Mouse (Mus musculus) stomach, postnatal 0 days (tissue): ENCODE measurements around the gene Gla. TPM values are rescaled to one million over a fixed set of nuclear protein-coding genes. Genes with fewer than 3 reads are reported as not detected.

ENCODE experiments used
- ATAC-seq: fragments of 200-750 bp; cut with Nextera tagmentation; 2 replicates; pipeline ENCODE4 v1.8.0; 2017; ENCODE audit not compliant: low FRiP score, low TSS enrichment
- DNase-seq: peaks from one replicate; pipeline ENCODE4 v3.0.0-alpha.2; 2016; ENCODE audit warnings: low spot score
- H3K27ac ChIP-seq: fragments of 300-500 bp; sonication (generic); replicated peaks from 2 replicates; pipeline ENCODE4 v1.5.1; 2014; ENCODE audit warnings: mild to moderate bottlenecking, control low read depth
- H3K27me3 ChIP-seq: fragments of 300-500 bp; sonication (generic); 2 replicates; pipeline ENCODE4 v1.6.1; 2014; ENCODE audit warnings: low read length; ENCODE audit not compliant: control insufficient read depth, insufficient read depth
- H3K36me3 ChIP-seq: fragments of 300-500 bp; sonication (generic); 2 replicates; pipeline ENCODE4 v1.6.1; 2014; ENCODE audit warnings: low read length, mixed read lengths; ENCODE audit not compliant: control insufficient read depth, insufficient read depth
- H3K4me1 ChIP-seq: fragments of 300-500 bp; sonication (generic); replicated peaks from 2 replicates; pipeline ENCODE4 v1.6.1; 2014; ENCODE audit warnings: antibody characterized with exemption; ENCODE audit not compliant: control insufficient read depth, insufficient read depth
- H3K4me2 ChIP-seq: fragments of 300-500 bp; sonication (generic); replicated peaks from 2 replicates; pipeline ENCODE4 v1.6.1; 2014; ENCODE audit warnings: low read depth, mild to moderate bottlenecking, control low read depth, moderate library complexity
- H3K4me3 ChIP-seq: fragments of 300-500 bp; sonication (generic); 2 replicates; pipeline ENCODE4 v1.5.1; 2014; ENCODE audit warnings: low read depth, low read length, control low read depth
- H3K9ac ChIP-seq: fragments of 300-500 bp; sonication (generic); 2 replicates; pipeline ENCODE4 v1.6.1; 2014; ENCODE audit warnings: mild to moderate bottlenecking, low read length, control low read depth, mixed read lengths
- H3K9me3 ChIP-seq: fragments of 300-500 bp; sonication (generic); 2 replicates; pipeline ENCODE4 v1.6.1; 2016; ENCODE audit warnings: low read length; ENCODE audit not compliant: control insufficient read depth
- CTCF ChIP-seq: IDR thresholded peaks from 2 replicates; pipeline ENCODE4 v1.5.1; 2016; ENCODE audit warnings: antibody characterized with exemption, low read depth, mild to moderate bottlenecking, moderate library complexity
- EP300 ChIP-seq: optimal IDR thresholded peaks from 2 replicates; pipeline ENCODE3; 2016; ENCODE audit warnings: antibody characterized with exemption
- WGBS: fragments of 180-500 bp; shearing (Covaris S2); extraction: QIAGEN DNeasy Blood & Tissue Kit; methylation state at CpG from one replicate; pipeline ENCODE4 v1.1.7; 2014; 5-methylcytosine and 5-hydroxymethylcytosine counted together
- polyA plus RNA-seq: library from polyadenylated mRNA; unstranded; fragments of >200 nt; fragmentation: Nextera tagmentation; extraction: Ambion mirVana; gene quantifications from 2 replicates; pipeline ENCODE4 v1.2.1, GENCODE M21; 2015

The Gla gene
- polyA plus RNA-seq, 1 experiment from 2014 or later, result 3.6 TPM

DNA sequence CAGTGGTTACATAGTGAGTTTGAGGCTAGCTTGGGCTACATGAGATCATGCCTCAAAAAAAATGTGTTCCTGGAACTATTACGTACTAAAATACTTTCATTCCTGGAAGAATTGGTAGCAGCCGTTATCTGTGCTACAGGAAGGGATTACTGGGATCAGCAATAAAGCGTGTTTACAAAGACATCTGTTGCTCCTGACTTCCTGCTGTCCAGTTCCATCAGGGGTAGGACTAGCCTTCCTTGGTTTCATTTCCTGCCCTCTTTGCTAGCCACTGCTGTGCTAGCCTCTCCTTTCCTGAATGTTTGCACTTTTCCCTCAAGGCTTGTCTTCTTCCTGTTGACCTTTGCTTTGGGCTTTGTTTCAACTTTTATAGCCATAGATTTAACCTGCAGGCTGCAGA is 34.9 kb upstream of the Gla start:
- WGBS, result 56% methylated on average over 3 of the region's 3 CpGs
- H3K4me3 ChIP-seq, result no peak overlapping the region
- no peak overlapping the region for H3K27ac ChIP-seq
- no peaks in the 10 kb centered on the region for H3K36me3 ChIP-seq
- no peaks in the 10 kb centered on the region for H3K9me3 ChIP-seq
- TF ChIP-seq CTCF (no peak), EP300 (no peak)
- no peak overlapping the region for H3K9ac ChIP-seq
- DNase-seq (no peak), ATAC-seq (no peak)
- H3K4me1 ChIP-seq, result no peaks in the 10 kb centered on the region
- H3K27me3 ChIP-seq, result no peaks in the 10 kb centered on the region
- H3K4me2 ChIP-seq, result no peak overlapping the region

GRCm38 (mm10) chrX:134635111-134635510 is 34.2 kb upstream of the Gla start:
- Histone ChIP-seq H3K27me3 (no peaks in the 10 kb centered on the region), H3K4me3 (no peak overlapping the region), H3K4me2 (no peak overlapping the region), H3K27ac (no peak overlapping the region), H3K36me3 (no peaks in the 10 kb centered on the region), H3K4me1 (no peaks in the 10 kb centered on the region), H3K9ac (no peak overlapping the region), H3K9me3 (no peaks in the 10 kb centered on the region)
- DNase-seq, result no peak
- 50% methylated on average over 3 of the region's 3 CpGs for WGBS
- no peak for ATAC-seq
- TF ChIP-seq CTCF (no peak), EP300 (no peak)

- Histone ChIP-seq H3K9me3 (no peaks in the 10 kb centered on the region), H3K4me2 (no peak overlapping the region), H3K4me3 (no peak overlapping the region), H3K36me3 (no peaks in the 10 kb centered on the region), H3K4me1 (no peaks in the 10 kb centered on the region), H3K9ac (no peak overlapping the region), H3K27ac (no peak overlapping the region), H3K27me3 (no peaks in the 10 kb centered on the region)
- no peak for ATAC-seq
- DNase-seq, result no peak
- WGBS, result 92% methylated on average over 5 of the region's 5 CpGs
- TF ChIP-seq CTCF, result no peak
- TF ChIP-seq EP300, result no peak
These were observed 31.8 kb upstream of the Gla start for GRCm38 (mm10) chrX:134632710-134633109.

GRCm38 (mm10) chrX:134628200-134628599 is 27.3 kb upstream of the Gla start:
- ATAC-seq, result no peak
- WGBS, result 79% methylated on average over 2 of the region's 2 CpGs
- no peaks in the 10 kb centered on the region for H3K4me1 ChIP-seq

GRCm38 (mm10) chrX:134623350-134623749 is 22.4 kb upstream of the Gla start:
- Histone ChIP-seq H3K36me3 (no peaks in the 10 kb centered on the region), H3K4me2 (no peak overlapping the region), H3K27ac (no peak overlapping the region), H3K4me1 (no peaks in the 10 kb centered on the region), H3K9me3 (no peaks in the 10 kb centered on the region), H3K9ac (no peak overlapping the region), H3K4me3 (no peak overlapping the region), H3K27me3 (no peaks in the 10 kb centered on the region)
- DNase-seq, result no peak
- no peak for ATAC-seq
- no peak for TF ChIP-seq EP300
- TF ChIP-seq CTCF, result no peak
- WGBS, result 55% methylated on average over 4 of the region's 4 CpGs

More at GRCm38 (mm10) chrX:134628200-134628599, 27.3 kb upstream of the Gla start:
- no peak for TF ChIP-seq EP300
- no peak for TF ChIP-seq CTCF
- Histone ChIP-seq H3K9ac (no peak overlapping the region), H3K4me2 (no peak overlapping the region), H3K4me3 (no peak overlapping the region), H3K36me3 (no peaks in the 10 kb centered on the region), H3K9me3 (no peaks in the 10 kb centered on the region), H3K27ac (no peak overlapping the region), H3K27me3 (no peaks in the 10 kb centered on the region)
- no peak for DNase-seq

DNA sequence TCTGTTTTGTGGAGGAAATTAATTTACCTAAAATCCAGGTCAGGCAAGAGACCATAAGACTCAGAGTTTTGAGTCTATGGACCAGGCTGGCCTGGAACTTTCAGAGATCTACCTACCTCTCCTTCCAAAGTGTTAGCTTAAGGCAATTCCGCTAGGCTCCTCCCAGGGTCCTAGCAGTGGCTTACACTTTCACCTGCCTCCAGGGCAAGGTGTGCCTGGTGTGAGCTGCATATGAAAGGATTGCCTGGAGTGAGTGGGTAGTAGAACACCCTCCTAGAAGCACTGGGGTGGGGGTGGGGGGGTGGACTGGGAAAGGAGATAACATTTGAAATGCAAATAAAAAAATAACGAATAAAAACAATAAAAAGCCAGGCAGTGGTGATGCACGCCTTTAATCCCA is 20.8 kb upstream of the Gla start:
- no peak overlapping the region for H3K4me3 ChIP-seq
- no peak overlapping the region for H3K9ac ChIP-seq
- H3K4me2 ChIP-seq, result no peak overlapping the region
- no peaks in the 10 kb centered on the region for H3K36me3 ChIP-seq
- H3K4me1 ChIP-seq, result no peaks in the 10 kb centered on the region
- no peaks in the 10 kb centered on the region for H3K9me3 ChIP-seq
- H3K27ac ChIP-seq, result no peak overlapping the region
- no peak for TF ChIP-seq CTCF
- DNase-seq (no peak), ATAC-seq (no peak)
- 82% methylated on average over 3 of the region's 3 CpGs for WGBS
- no peaks in the 10 kb centered on the region for H3K27me3 ChIP-seq
